ENCODE assay signal across 8 mouse cellular contexts in genomic region chr11:106271131-106271793, GRCm38 (mm10). TPM values are rescaled to one million over a fixed set of nuclear protein-coding genes. Genes with fewer than 3 reads are reported as not detected.
DNase-seq lines count a peak whose midpoint lies in the region; ATAC-seq and TF ChIP-seq lines count a peak whose summit lies in the region.

No protein-coding gene starts in this region.

- WGBS in embryonic facial prominence, embryonic 14.5 days: 25% methylated on average over 5 of the region's 5 CpGs
- WGBS in limb, embryonic 10.5 days: 32% methylated on average over 5 of the region's 5 CpGs
- WGBS in neural tube, embryonic 12.5 days: 52% methylated on average over 5 of the region's 5 CpGs

- peaks cover 48% of the 10 kb centered on the region for H3K36me3 ChIP-seq in G1E (replicated peaks)
- H3K36me3 ChIP-seq in embryonic facial prominence, embryonic 14.5 days (ENCODE audit: control insufficient read depth, insufficient read depth, low read length): peaks cover 20% of the 10 kb centered on the region
- peaks cover 25% of the 10 kb centered on the region for H3K36me3 ChIP-seq in limb, embryonic 10.5 days
- H3K36me3 ChIP-seq in neural tube, embryonic 12.5 days: peaks cover 11% of the 10 kb centered on the region

- peak overlapping the region; percentile 80 for H3K4me2 ChIP-seq in embryonic facial prominence, embryonic 14.5 days (ENCODE audit: low read depth, low read length)
- peak overlapping the region; percentile 85 for H3K4me2 ChIP-seq in neural tube, embryonic 12.5 days (replicated peaks)

- H3K4me1 ChIP-seq in G1E (ENCODE audit: insufficient read depth, low read depth, low read length): peaks cover 69% of the 10 kb centered on the region
- peaks cover 45% of the 10 kb centered on the region for H3K4me1 ChIP-seq in embryonic facial prominence, embryonic 14.5 days (ENCODE audit: control insufficient read depth, insufficient read depth, low read length)
- H3K4me1 ChIP-seq in limb, embryonic 10.5 days: peaks cover 80% of the 10 kb centered on the region
- H3K4me1 ChIP-seq in neural tube, embryonic 12.5 days: peaks cover 46% of the 10 kb centered on the region

- no peak for TF ChIP-seq CTCF in G1E (IDR thresholded peaks at IDR 0.05; ENCODE audit: low read depth, low read length)

- ATAC-seq in G1E (ENCODE audit: extremely low read depth, insufficient number of reproducible peaks, low FRiP score, poor library complexity, severe bottlenecking): no peak
- no peak for ATAC-seq in embryonic facial prominence, embryonic 14.5 days (ENCODE audit: low read depth)
- no peak for ATAC-seq in neural tube, embryonic 12.5 days (ENCODE audit: low FRiP score, low read depth)
- ATAC-seq in megakaryocyte progenitor cell, adult 5-6 weeks (replicated peaks; ENCODE audit: poor library complexity): no peak

- intact Hi-C loops in heart, postnatal 25 days (cut with DNase I): loop anchor here (10.0 kb wide), 2 partner anchors 224 to 344 kb away; partner anchors contain the start of gene Tex2
- intact Hi-C loops in gastrocnemius, postnatal 14 days (cut with DNase I; ENCODE audit: low total_unique reads): no loop called here

- DNase-seq in heart, adult 11 months: peak; percentile 94
- DNase-seq in heart, postnatal 25 days (ENCODE audit: low spot score): no peak
- no peak for DNase-seq in G1E (ENCODE audit: low spot score)
- DNase-seq in embryonic facial prominence, embryonic 14.5 days (ENCODE audit: low spot score): no peak
- DNase-seq in limb, embryonic 10.5 days (ENCODE audit: low spot score): no peak
- no peak for DNase-seq in gastrocnemius, postnatal 14 days

- H3K27me3 ChIP-seq in G1E (ENCODE audit: insufficient read depth, low read length): no peaks in the 10 kb centered on the region
- no peaks in the 10 kb centered on the region for H3K27me3 ChIP-seq in embryonic facial prominence, embryonic 14.5 days (replicated peaks; ENCODE audit: control insufficient read depth, insufficient read depth, low read length)
- no peaks in the 10 kb centered on the region for H3K27me3 ChIP-seq in limb, embryonic 10.5 days (ENCODE audit: low read depth, poor library complexity, severe bottlenecking)
- no peaks in the 10 kb centered on the region for H3K27me3 ChIP-seq in neural tube, embryonic 12.5 days (replicated peaks)

- no peaks in the 10 kb centered on the region for H3K9me3 ChIP-seq in G1E (replicated peaks)
- H3K9me3 ChIP-seq in embryonic facial prominence, embryonic 14.5 days (ENCODE audit: control insufficient read depth, low read length): no peaks in the 10 kb centered on the region
- no peaks in the 10 kb centered on the region for H3K9me3 ChIP-seq in limb, embryonic 10.5 days (replicated peaks)
- H3K9me3 ChIP-seq in neural tube, embryonic 12.5 days: no peaks in the 10 kb centered on the region

- peak overlapping the region; percentile 99 for H3K9ac ChIP-seq in embryonic facial prominence, embryonic 14.5 days (ENCODE audit: low read depth, low read length)
- peak overlapping the region; percentile 95 for H3K9ac ChIP-seq in neural tube, embryonic 12.5 days

- peak overlapping the region; percentile 95 for H3K27ac ChIP-seq in embryonic facial prominence, embryonic 14.5 days (replicated peaks; ENCODE audit: low read depth, low read length)
- peak overlapping the region; percentile 98 for H3K27ac ChIP-seq in limb, embryonic 10.5 days
- H3K27ac ChIP-seq in neural tube, embryonic 12.5 days: no peak overlapping the region; the same call in 1 of the 2 replicates

- H3K4me3 ChIP-seq in G1E (ENCODE audit: low read depth, low read length): peak overlapping the region; percentile 92
- peak overlapping the region; percentile 98 for H3K4me3 ChIP-seq in embryonic facial prominence, embryonic 14.5 days (ENCODE audit: low read depth, low read length)
- H3K4me3 ChIP-seq in limb, embryonic 10.5 days: peak overlapping the region; percentile 89
- peak overlapping the region; percentile 94 for H3K4me3 ChIP-seq in neural tube, embryonic 12.5 days

RNA-seq across cellular contexts. Expression of gene Smarcd2, which starts 1.5 kb away (rescaled TPM):
- total RNA-seq in heart, postnatal 25 days (2021): 10 to 100 TPM; 17.7 to 21.5 TPM
- total RNA-seq in G1E (2014; fragmentation: Nextera tagmentation) (94.1 and 113 TPM in 2 replicates), G1E (2017) (139 and 149 TPM in 2 replicates)
- 138 and 154 TPM in 2 replicates for polyA plus RNA-seq in G1E (2012)
- 87.6 and 102 TPM in 2 replicates for polyA plus RNA-seq in embryonic facial prominence, embryonic 14.5 days (2014; fragmentation: Nextera tagmentation; extraction: Ambion mirVana)
- polyA plus RNA-seq in limb, embryonic 10.5 days (2016; fragmentation: Nextera tagmentation; extraction: Ambion mirVana): 66.4 and 72.6 TPM in 2 replicates
- 38.4 and 40.7 TPM in 2 replicates for polyA plus RNA-seq in neural tube, embryonic 12.5 days (2016; fragmentation: Nextera tagmentation; extraction: Ambion mirVana)
- total RNA-seq in megakaryocyte progenitor cell, adult 5-6 weeks (2015): 62.9 and 63.5 TPM in 2 replicates
- total RNA-seq in megakaryocyte progenitor cell, adult 5-6 weeks (2017): 216 and 275 TPM in 2 replicates
- 10 to 100 TPM; 20.3 to 22.6 TPM for total RNA-seq in gastrocnemius, postnatal 14 days (2021)

RNA-seq across cellular contexts. Expression of gene Tcam1, which starts 5.2 kb away (rescaled TPM):
- not detected for total RNA-seq in heart, postnatal 25 days (2021)
- total RNA-seq in G1E (2014; fragmentation: Nextera tagmentation): not detected in 2 replicates
- 0.12 TPM in 1 of 2 replicates, not detected in the other for total RNA-seq in G1E (2017)
- 0.01 TPM in 1 of 2 replicates, not detected in the other for polyA plus RNA-seq in G1E (2012)
- 0.24 and 0.74 TPM in 2 replicates for polyA plus RNA-seq in embryonic facial prominence, embryonic 14.5 days (2014; fragmentation: Nextera tagmentation; extraction: Ambion mirVana)
- 0.18 and 0.36 TPM in 2 replicates for polyA plus RNA-seq in limb, embryonic 10.5 days (2016; fragmentation: Nextera tagmentation; extraction: Ambion mirVana)
- polyA plus RNA-seq in neural tube, embryonic 12.5 days (2016; fragmentation: Nextera tagmentation; extraction: Ambion mirVana): 0.10 and 0.19 TPM in 2 replicates
- 2.2 and 2.3 TPM in 2 replicates for total RNA-seq in megakaryocyte progenitor cell, adult 5-6 weeks (2015)
- 1.6 and 1.7 TPM in 2 replicates for total RNA-seq in megakaryocyte progenitor cell, adult 5-6 weeks (2017)
- under 1 TPM; 0.07 to 0.12 TPM for total RNA-seq in gastrocnemius, postnatal 14 days (2021)

RNA-seq across cellular contexts. Expression of gene Psmc5, which starts 15.3 kb away (rescaled TPM):
- 100 to 1,000 TPM; 103 to 107 TPM for total RNA-seq in heart, postnatal 25 days (2021)
- total RNA-seq in G1E (2014; fragmentation: Nextera tagmentation) (44.0 and 50.7 TPM in 2 replicates), G1E (2017) (90.7 and 96.0 TPM in 2 replicates)
- 38.4 and 64.1 TPM in 2 replicates for polyA plus RNA-seq in G1E (2012)
- 231 and 259 TPM in 2 replicates for polyA plus RNA-seq in embryonic facial prominence, embryonic 14.5 days (2014; fragmentation: Nextera tagmentation; extraction: Ambion mirVana)
- 415 and 441 TPM in 2 replicates for polyA plus RNA-seq in limb, embryonic 10.5 days (2016; fragmentation: Nextera tagmentation; extraction: Ambion mirVana)
- polyA plus RNA-seq in neural tube, embryonic 12.5 days (2016; fragmentation: Nextera tagmentation; extraction: Ambion mirVana): 358 and 381 TPM in 2 replicates
- 52.0 and 54.1 TPM in 2 replicates for total RNA-seq in megakaryocyte progenitor cell, adult 5-6 weeks (2015)
- total RNA-seq in megakaryocyte progenitor cell, adult 5-6 weeks (2017): 110 and 120 TPM in 2 replicates
- 100 to 1,000 TPM; 133 to 137 TPM for total RNA-seq in gastrocnemius, postnatal 14 days (2021)

RNA-seq across cellular contexts. Expression of gene Ftsj3, which starts 15.4 kb away (rescaled TPM):
- 10 to 100 TPM; 20.8 to 21.8 TPM for total RNA-seq in heart, postnatal 25 days (2021)
- total RNA-seq in G1E (2014; fragmentation: Nextera tagmentation): 49.0 and 59.8 TPM in 2 replicates
- total RNA-seq in G1E (2017): 90.6 and 109 TPM in 2 replicates
- polyA plus RNA-seq in G1E (2012): 11.5 and 21.6 TPM in 2 replicates
- 47.9 and 58.1 TPM in 2 replicates for polyA plus RNA-seq in embryonic facial prominence, embryonic 14.5 days (2014; fragmentation: Nextera tagmentation; extraction: Ambion mirVana)
- polyA plus RNA-seq in limb, embryonic 10.5 days (2016; fragmentation: Nextera tagmentation; extraction: Ambion mirVana): 85.6 and 91.1 TPM in 2 replicates
- 52.3 TPM in 2 replicates for polyA plus RNA-seq in neural tube, embryonic 12.5 days (2016; fragmentation: Nextera tagmentation; extraction: Ambion mirVana)
- total RNA-seq in megakaryocyte progenitor cell, adult 5-6 weeks (2015): 45.5 and 45.7 TPM in 2 replicates
- 151 and 191 TPM in 2 replicates for total RNA-seq in megakaryocyte progenitor cell, adult 5-6 weeks (2017)
- total RNA-seq in gastrocnemius, postnatal 14 days (2021): 10 to 100 TPM; 22.0 to 25.0 TPM

RNA-seq across cellular contexts. Expression of gene Gh, which starts 30.4 kb away (rescaled TPM):
- not detected for total RNA-seq in heart, postnatal 25 days (2021)
- not detected in 2 replicates for total RNA-seq in G1E (2014; fragmentation: Nextera tagmentation)
- total RNA-seq in G1E (2017): not detected in 2 replicates
- not detected in 2 replicates for polyA plus RNA-seq in G1E (2012)
- not detected in 2 replicates for polyA plus RNA-seq in embryonic facial prominence, embryonic 14.5 days (2014; fragmentation: Nextera tagmentation; extraction: Ambion mirVana)
- not detected in 2 replicates for polyA plus RNA-seq in limb, embryonic 10.5 days (2016; fragmentation: Nextera tagmentation; extraction: Ambion mirVana)
- polyA plus RNA-seq in neural tube, embryonic 12.5 days (2016; fragmentation: Nextera tagmentation; extraction: Ambion mirVana): not detected in 2 replicates
- total RNA-seq in megakaryocyte progenitor cell, adult 5-6 weeks (2015): not detected in 2 replicates
- not detected in 2 replicates for total RNA-seq in megakaryocyte progenitor cell, adult 5-6 weeks (2017)
- total RNA-seq in gastrocnemius, postnatal 14 days (2021): not detected
